Mouse (Mus musculus) midbrain, postnatal 0 days (tissue): Measurements from ENCODE around the gene Nap1l4. TPM values are rescaled to one million over a fixed set of nuclear protein-coding genes. Genes with fewer than 3 reads are reported as not detected.
"Not testable (repeated sequence)": the region's sequence is repeated elsewhere in the genome, so short reads cannot be mapped to it uniquely, and the experiment has no call there.

Experiments
- ATAC-seq: fragments of 200-750 bp; cut with Nextera tagmentation; 2 replicates; pipeline ENCODE4 v1.8.0; 2017; ENCODE audit warnings: moderate number of reproducible peaks, mild to moderate bottlenecking, moderate TSS enrichment, moderate library complexity; ENCODE audit not compliant: low FRiP score
- DNase-seq: peaks from one replicate; pipeline ENCODE4 v3.0.0-alpha.2; 2015; ENCODE audit warnings: low spot score
- H3K27ac ChIP-seq: fragments of 300-500 bp; sonication (generic); 2 replicates; pipeline ENCODE4 v1.5.1; 2014; ENCODE audit warnings: low read depth, mild to moderate bottlenecking, low read length, mixed read lengths
- H3K27me3 ChIP-seq: fragments of 300-500 bp; sonication (generic); 2 replicates; pipeline ENCODE4 v1.6.1; 2014; ENCODE audit warnings: low read length, control low read depth, mixed read lengths; ENCODE audit not compliant: insufficient read depth
- H3K36me3 ChIP-seq: fragments of 300-500 bp; sonication (generic); 2 replicates; pipeline ENCODE4 v1.6.1; 2014; ENCODE audit warnings: low read length, control low read depth, mixed read lengths; ENCODE audit not compliant: insufficient read depth
- H3K4me1 ChIP-seq: fragments of 300-500 bp; sonication (generic); 2 replicates; pipeline ENCODE4 v1.6.1; 2014; ENCODE audit warnings: mild to moderate bottlenecking, control low read depth, antibody characterized with exemption, low read length, mixed read lengths; ENCODE audit not compliant: insufficient read depth
- H3K4me2 ChIP-seq: fragments of 300-500 bp; sonication (generic); 2 replicates; pipeline ENCODE4 v1.6.1; 2014; ENCODE audit warnings: low read depth, mild to moderate bottlenecking, low read length, mixed read lengths; ENCODE audit not compliant: poor library complexity, severe bottlenecking
- H3K4me3 ChIP-seq: fragments of 300-500 bp; sonication (generic); 2 replicates; pipeline ENCODE4 v1.5.1; 2014; ENCODE audit warnings: low read depth, mild to moderate bottlenecking, low read length, moderate library complexity
- H3K9ac ChIP-seq: fragments of 300-500 bp; sonication (generic); replicated peaks from 2 replicates; pipeline ENCODE4 v1.6.1; 2014; ENCODE audit warnings: mild to moderate bottlenecking, low read length, moderate library complexity, mixed read lengths; ENCODE audit not compliant: poor library complexity, severe bottlenecking
- H3K9me3 ChIP-seq: fragments of 300-500 bp; sonication (generic); 2 replicates; pipeline ENCODE4 v1.6.1; 2016; ENCODE audit warnings: low read length, control low read depth
- CTCF ChIP-seq: IDR thresholded peaks from 2 replicates; pipeline ENCODE4 v1.5.1; 2016; ENCODE audit warnings: antibody characterized with exemption, mild to moderate bottlenecking
- WGBS: fragments of 180-500 bp; shearing (Covaris S2); extraction: QIAGEN DNeasy Blood & Tissue Kit; methylation state at CpG from one replicate; pipeline ENCODE4 v1.1.7; 2014; 5-methylcytosine and 5-hydroxymethylcytosine counted together
- polyA plus RNA-seq: library from polyadenylated mRNA; unstranded; fragments of >200 nt; fragmentation: Nextera tagmentation; extraction: Ambion mirVana; gene quantifications from 2 replicates; pipeline ENCODE4 v1.2.1, GENCODE M21; 2015
- total RNA-seq: library from RNA; depleted of rRNA; stranded (reverse); fragments of >200 nt; gene quantifications from 2 replicates; pipeline ENCODE4 v1.2.3, GENCODE M21; 2014

Gene Nap1l4
- total and polyA plus RNA-seq, 2 experiments from 2014 or later = 138 to 263 TPM

- WGBS = 68% methylated on average over 1 of the region's 1 CpGs
- DNase-seq (no peak), ATAC-seq (no peak)
- Histone ChIP-seq H3K36me3 (peaks cover 30% of the 10 kb centered on the region), H3K4me1 (no peaks in the 10 kb centered on the region), H3K4me3 (no peak overlapping the region), H3K9ac (no peak overlapping the region), H3K9me3 (no peaks in the 10 kb centered on the region), H3K27me3 (no peaks in the 10 kb centered on the region), H3K4me2 (no peak overlapping the region), H3K27ac (no peak overlapping the region)
- no peak for TF ChIP-seq CTCF
These were observed 10.2 kb downstream of the Nap1l4 start for GRCm38 (mm10) chr7:143538671-143539070.

GRCm38 (mm10) chr7:143538229-143538628 lies 10.7 kb downstream of the Nap1l4 start:
- H3K4me1 ChIP-seq, H3K27ac ChIP-seq, ATAC-seq, H3K27me3 ChIP-seq, H3K4me2 ChIP-seq, H3K4me3 ChIP-seq, H3K9ac ChIP-seq, H3K9me3 ChIP-seq, DNase-seq: not testable (repeated sequence)
- 97% methylated on average over 6 of the region's 6 CpGs for WGBS
- H3K36me3 ChIP-seq = peaks cover 31% of the 10 kb centered on the region

DNA sequence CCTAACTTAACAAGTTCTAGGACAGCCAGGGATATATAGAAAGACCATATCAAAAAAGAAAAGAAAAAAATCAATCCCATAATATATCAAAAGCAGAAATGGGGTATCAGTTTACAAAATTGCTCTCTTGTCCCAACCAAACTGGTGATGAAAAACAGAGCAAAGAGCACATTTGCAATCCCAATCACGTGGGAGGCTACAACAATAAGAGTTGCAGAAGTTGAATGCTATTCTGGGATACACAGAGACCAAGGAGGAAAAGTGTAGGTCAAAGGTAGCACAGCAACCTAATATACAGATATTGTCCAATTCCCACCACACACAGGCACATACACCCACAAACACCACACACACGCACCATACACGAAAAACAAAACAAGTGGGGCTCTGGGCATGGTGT lies 12.7 kb downstream of the Nap1l4 start:
- Histone ChIP-seq H3K9ac (no peak overlapping the region), H3K36me3 (peaks cover 44% of the 10 kb centered on the region), H3K4me2 (no peak overlapping the region), H3K9me3 (no peaks in the 10 kb centered on the region), H3K27ac (no peak overlapping the region), H3K4me3 (no peak overlapping the region), H3K4me1 (no peaks in the 10 kb centered on the region), H3K27me3 (no peaks in the 10 kb centered on the region)
- ATAC-seq (no peak), DNase-seq (no peak)
- TF ChIP-seq CTCF = no peak
- 95% methylated on average over 3 of the region's 3 CpGs for WGBS

- WGBS = 86% methylated on average over 2 of the region's 2 CpGs
- ATAC-seq (no peak), DNase-seq (no peak)
- no peaks in the 10 kb centered on the region for H3K9me3 ChIP-seq
- H3K9ac ChIP-seq = no peak overlapping the region
- H3K27ac ChIP-seq = no peak overlapping the region
- H3K27me3 ChIP-seq = no peaks in the 10 kb centered on the region
- H3K4me2 ChIP-seq = no peak overlapping the region
- no peak for TF ChIP-seq CTCF
- no peak overlapping the region for H3K4me3 ChIP-seq
- peaks cover 63% of the 10 kb centered on the region for H3K36me3 ChIP-seq
- no peaks in the 10 kb centered on the region for H3K4me1 ChIP-seq
These were observed 15.6 kb downstream of the Nap1l4 start for GRCm38 (mm10) chr7:143533284-143533683.

DNA sequence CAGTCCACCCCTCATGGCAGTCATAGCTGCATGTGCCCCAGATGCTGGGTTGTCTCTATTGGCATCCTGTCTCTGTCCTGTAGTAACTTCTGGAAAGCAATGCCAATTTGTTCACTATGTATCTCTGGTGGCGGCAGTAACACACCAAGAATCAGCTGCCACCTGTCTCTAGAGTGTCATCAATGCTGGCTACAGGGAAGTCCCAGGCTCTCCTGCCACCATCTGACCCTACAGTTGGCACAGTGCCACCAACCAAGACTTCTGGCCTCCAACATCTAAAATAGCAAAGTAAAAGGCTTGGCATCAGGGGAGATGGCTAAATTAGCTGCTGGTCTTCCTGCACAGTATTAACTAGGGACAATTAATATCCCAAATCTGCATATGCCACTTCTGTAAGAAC lies 16.5 kb downstream of the Nap1l4 start:
- Histone ChIP-seq H3K36me3 (peaks cover 66% of the 10 kb centered on the region), H3K27me3 (no peaks in the 10 kb centered on the region), H3K9me3 (no peaks in the 10 kb centered on the region), H3K9ac (no peak overlapping the region), H3K27ac (no peak overlapping the region), H3K4me2 (no peak overlapping the region), H3K4me3 (no peak overlapping the region), H3K4me1 (no peaks in the 10 kb centered on the region)
- no peak for ATAC-seq
- 91% methylated on average over 1 of the region's 1 CpGs for WGBS
- TF ChIP-seq CTCF = no peak
- DNase-seq = no peak

GRCm38 (mm10) chr7:143519333-143519732 lies 29.6 kb downstream of the Nap1l4 start:
- Histone ChIP-seq H3K4me2 (no peak overlapping the region), H3K4me1 (no peaks in the 10 kb centered on the region), H3K27me3 (no peaks in the 10 kb centered on the region), H3K36me3 (peaks cover 84% of the 10 kb centered on the region), H3K27ac (no peak overlapping the region), H3K9ac (no peak overlapping the region), H3K4me3 (no peak overlapping the region), H3K9me3 (no peaks in the 10 kb centered on the region)
- DNase-seq (no peak), ATAC-seq (no peak)
- TF ChIP-seq CTCF = no peak
- WGBS = 86% methylated on average over 4 of the region's 4 CpGs

GRCm38 (mm10) chr7:143514416-143514768 lies 34.5 kb downstream of the Nap1l4 start:
- 97% methylated on average over 4 of the region's 4 CpGs for WGBS
- no peaks in the 10 kb centered on the region for H3K4me1 ChIP-seq
- ATAC-seq = no peak
- no peaks in the 10 kb centered on the region for H3K27me3 ChIP-seq
- DNase-seq = no peak
- H3K9me3 ChIP-seq = no peaks in the 10 kb centered on the region
- peaks cover 57% of the 10 kb centered on the region for H3K36me3 ChIP-seq
- H3K27ac ChIP-seq = no peak overlapping the region
- H3K4me2 ChIP-seq = no peak overlapping the region
- H3K9ac ChIP-seq = no peak overlapping the region
- no peak for TF ChIP-seq CTCF
- H3K4me3 ChIP-seq = no peak overlapping the region
